In the genomic region with DNA sequence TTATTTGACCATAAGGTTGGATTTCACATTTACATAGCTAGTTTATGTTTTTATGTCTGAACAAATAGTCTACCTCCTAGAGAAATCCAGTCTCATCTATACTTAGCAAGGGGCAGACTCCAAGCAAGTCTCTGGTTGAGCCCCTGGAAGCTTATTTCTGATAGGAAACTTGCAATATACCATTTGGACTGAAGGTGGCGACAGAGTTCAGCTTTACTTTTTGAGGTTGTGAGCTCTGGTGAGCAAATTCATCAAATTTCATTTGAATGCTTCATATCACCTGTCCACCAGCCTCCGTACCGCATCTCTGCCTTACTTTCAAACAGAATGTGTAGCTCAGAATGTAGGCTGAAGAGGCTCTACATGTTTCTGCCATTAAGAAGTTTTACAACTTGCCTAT, we compare ENCODE assay signal across 9 mouse cellular contexts. TPM values are rescaled to one million over a fixed set of nuclear protein-coding genes. Genes with fewer than 3 reads are reported as not detected.
DNase-seq lines count a peak whose midpoint lies in the region; ATAC-seq and TF ChIP-seq lines count a peak whose summit lies in the region.
"Had no signal": no experiment of that assay in that cellular context is flagged by ENCODE, and none has a peak within 500 bp of the region (broad histone marks: within the 10 kb centered on the region; RNA-seq: fewer than 3 reads in every experiment).

No protein-coding gene starts in this region.

- TF ChIP-seq CTCF in liver, adult 2 months (IDR thresholded peaks at IDR 0.05; ENCODE audit: low read depth, low read length): peak; percentile 65

- TF ChIP-seq POLR2A in liver, adult 2 months (IDR thresholded peaks at IDR 0.05; ENCODE audit: extremely low read depth, insufficient read depth, low read length): no peak

- H3K4me3 ChIP-seq in liver, adult 2 months (ENCODE audit: insufficient read depth, low read depth, low read length): no peak overlapping the region
- H3K4me3 ChIP-seq in liver, embryonic 11.5 days (ENCODE audit: low read depth, low read length): no peak overlapping the region
- H3K4me3 ChIP-seq: heart, embryonic 15.5 days had no signal

- no peaks in the 10 kb centered on the region for H3K4me1 ChIP-seq in liver, adult 2 months (ENCODE audit: control insufficient read depth, insufficient read depth, low read length)
- H3K4me1 ChIP-seq in liver, embryonic 11.5 days (replicated peaks; ENCODE audit: control insufficient read depth, insufficient read depth, low read length): no peaks in the 10 kb centered on the region
- H3K4me1 ChIP-seq: heart, embryonic 15.5 days had no signal

- WGBS in liver, adult 2 months: 5% methylated on average over 3 of the region's 3 CpGs
- WGBS in liver, embryonic 11.5 days: 10% methylated on average over 3 of the region's 3 CpGs

- H3K9ac ChIP-seq in liver, adult 2 months (ENCODE audit: low read depth, low read length): no peak overlapping the region
- no peak overlapping the region for H3K9ac ChIP-seq in liver, embryonic 11.5 days (ENCODE audit: low read depth, low read length)
- H3K9ac ChIP-seq: heart, embryonic 15.5 days had no signal

- no peaks in the 10 kb centered on the region for H3K36me3 ChIP-seq in liver, adult 2 months (ENCODE audit: control insufficient read depth, insufficient read depth, low read length)
- no peaks in the 10 kb centered on the region for H3K36me3 ChIP-seq in liver, embryonic 11.5 days (ENCODE audit: control insufficient read depth, insufficient read depth, low read length)
- H3K36me3 ChIP-seq: heart, embryonic 15.5 days had no signal

- H3K79me2 ChIP-seq in liver, adult 2 months (ENCODE audit: control insufficient read depth, insufficient read depth, low read length): no peaks in the 10 kb centered on the region

- H3K9me3 ChIP-seq in liver, embryonic 11.5 days (ENCODE audit: control insufficient read depth, low read length): no peaks in the 10 kb centered on the region
- H3K9me3 ChIP-seq: heart, embryonic 15.5 days had no signal

- no peak overlapping the region for H3K27ac ChIP-seq in liver, adult 2 months (replicated peaks; ENCODE audit: insufficient read depth, low read depth, low read length)
- no peak overlapping the region for H3K27ac ChIP-seq in liver, embryonic 11.5 days (ENCODE audit: low read depth, low read length)
- H3K27ac ChIP-seq: heart, embryonic 15.5 days had no signal

- no peaks in the 10 kb centered on the region for H3K27me3 ChIP-seq in liver, adult 2 months (ENCODE audit: control insufficient read depth, insufficient read depth, low read length)
- H3K27me3 ChIP-seq in liver, embryonic 11.5 days (replicated peaks; ENCODE audit: control insufficient read depth, insufficient read depth, low read length): no peaks in the 10 kb centered on the region

- peak; percentile 76 for DNase-seq in CD4-positive, CD25-positive, alpha-beta regulatory T cell, adult 2 months (ENCODE audit: low read depth, low spot score)
- DNase-seq in liver, adult 2 months (ENCODE audit: extremely low read depth, low read depth, low spot score): peak; percentile 42
- no peak for DNase-seq in liver, embryonic 11.5 days (ENCODE audit: low spot score)
- peak; percentile 26 to 34 for DNase-seq in kidney, postnatal 4 days
- DNase-seq in lung, postnatal 25 days (ENCODE audit: low spot score): peak; percentile 18
- peak; percentile 4 for DNase-seq in skeletal muscle tissue, adult 2 months (ENCODE audit: low read depth, low spot score)

- ATAC-seq in CD4-positive, CD25-positive, alpha-beta regulatory T cell, adult 4 months: no peak
- ATAC-seq in liver, embryonic 11.5 days (replicated peaks; ENCODE audit: low FRiP score): no peak
- ATAC-seq in common myeloid progenitor, adult 5-6 weeks (replicated peaks; ENCODE audit: low read depth, poor library complexity, severe bottlenecking): peak; percentile 82

- H3K4me2 ChIP-seq in liver, embryonic 11.5 days: no peak overlapping the region
- H3K4me2 ChIP-seq: heart, embryonic 15.5 days had no signal

RNA-seq across cellular contexts. Expression of a gene that starts 5.8 kb away (rescaled TPM):
- polyA plus RNA-seq in CD4-positive, CD25-positive, alpha-beta regulatory T cell, adult 4 months (2017; shearing (Covaris generic)): not detected
- not detected in 2 replicates for total RNA-seq in liver, adult 2 months (2014; rRNA removed)
- not detected in 2 replicates for polyA plus RNA-seq in liver, adult 2 months (2012; rRNA removed)
- polyA plus RNA-seq in liver, embryonic 11.5 days (2014; fragmentation: Nextera tagmentation; extraction: Ambion mirVana): not detected in 2 replicates
- not detected in 2 replicates for total RNA-seq in common myeloid progenitor, adult 5-6 weeks (2017)
- polyA plus RNA-seq: heart, embryonic 15.5 days had no signal

RNA-seq across cellular contexts. Expression of a gene that starts 20.1 kb away (rescaled TPM):
- polyA plus RNA-seq in CD4-positive, CD25-positive, alpha-beta regulatory T cell, adult 4 months (2017; shearing (Covaris generic)): not detected
- total RNA-seq in liver, adult 2 months (2014; rRNA removed): not detected in 2 replicates
- not detected in 2 replicates for polyA plus RNA-seq in liver, adult 2 months (2012; rRNA removed)
- polyA plus RNA-seq in liver, embryonic 11.5 days (2014; fragmentation: Nextera tagmentation; extraction: Ambion mirVana): not detected in 2 replicates
- not detected in 2 replicates for total RNA-seq in common myeloid progenitor, adult 5-6 weeks (2017)
- polyA plus RNA-seq: heart, embryonic 15.5 days had no signal

RNA-seq across cellular contexts. Expression of a gene that starts 39.8 kb away (rescaled TPM):
- 1 to 10 TPM; 1.9 to 4.8 TPM for polyA plus RNA-seq in CD4-positive, CD25-positive, alpha-beta regulatory T cell, adult 4 months (2017; shearing (Covaris generic))
- total RNA-seq in liver, adult 2 months (2014; rRNA removed): 10.8 and 13.9 TPM in 2 replicates
- polyA plus RNA-seq in liver, adult 2 months (2012; rRNA removed): 1.3 and 1.5 TPM in 2 replicates
- polyA plus RNA-seq in liver, embryonic 11.5 days (2014; fragmentation: Nextera tagmentation; extraction: Ambion mirVana): 0.17 and 0.34 TPM in 2 replicates
- total RNA-seq in common myeloid progenitor, adult 5-6 weeks (2017): 0.41 TPM in 1 of 2 replicates, not detected in the other
